Mouse (Mus musculus): ENCODE results near the gene Nudt17. TPM values are rescaled to one million over a fixed set of nuclear protein-coding genes. Genes with fewer than 3 reads are reported as not detected.
A peak's percentile ranks its signal among the peaks of the same experiment; 100 is the strongest.
"Not testable (repeated sequence)": the region's sequence is repeated elsewhere in the genome, so short reads cannot be mapped to it uniquely, and the experiment has no call there.

Gene Nudt17
- polyA plus RNA-seq (2015; fragmentation: Nextera tagmentation; extraction: Ambion mirVana): 14.0 and 19.2 TPM in 2 replicates

- Histone ChIP-seq H3K4me2 (peak within 1 kb of the TSS; percentile 90), H3K9me3 (no peaks in the 10 kb centered on the region), H3K4me1 (replicated peaks) (peaks cover 7% of the 10 kb centered on the region; the same call in 1 of the 2 replicates), H3K4me3 (peak within 1 kb of the TSS; percentile 50), H3K36me3 (peaks cover 62% of the 10 kb centered on the region), H3K27ac (no peak within 1 kb of the TSS), H3K9ac (peak within 1 kb of the TSS; percentile 82), H3K27me3 (peaks cover 12% of the 10 kb centered on the region; the same call in 1 of the 2 replicates)
- 5% methylated on average over 42 of the region's 42 CpGs for WGBS
- peak; percentile 86 for ATAC-seq (ENCODE audit: low FRiP score)
These were observed at the start of gene Nudt17 for GRCm38 (mm10) chr3:96707903-96708683. Gene Nudt17 (minus strand): TSS chr3:96708562.

GRCm38 (mm10) chr3:96757691-96758090 lies 49.3 kb upstream of the Nudt17 start:
- 55% methylated on average over 7 of the region's 7 CpGs for WGBS
- Histone ChIP-seq H3K9me3 (no peaks in the 10 kb centered on the region), H3K4me3 (no peak overlapping the region), H3K9ac (no peak overlapping the region), H3K27me3 (no peaks in the 10 kb centered on the region), H3K27ac (no peak overlapping the region), H3K4me2 (no peak overlapping the region), H3K36me3 (peaks cover 3% of the 10 kb centered on the region; the same call in 1 of the 2 replicates), H3K4me1 (replicated peaks) (no peaks in the 10 kb centered on the region)
- ATAC-seq (ENCODE audit: low FRiP score): no peak

- 98% methylated on average over 1 of the region's 1 CpGs for WGBS
These were observed 47.6 kb upstream of the Nudt17 start for GRCm38 (mm10) chr3:96755935-96756334.

GRCm38 (mm10) chr3:96746829-96747228 lies 38.5 kb upstream of the Nudt17 start:
- no peak overlapping the region for H3K9ac ChIP-seq
- no peak overlapping the region for H3K4me2 ChIP-seq
- no peaks in the 10 kb centered on the region for H3K27me3 ChIP-seq
- 81% methylated on average over 1 of the region's 1 CpGs for WGBS
- no peak overlapping the region for H3K4me3 ChIP-seq
- no peaks in the 10 kb centered on the region for H3K36me3 ChIP-seq
- no peak overlapping the region for H3K27ac ChIP-seq
- H3K4me1 ChIP-seq (replicated peaks): no peaks in the 10 kb centered on the region
- ATAC-seq (ENCODE audit: low FRiP score): no peak
- no peaks in the 10 kb centered on the region for H3K9me3 ChIP-seq

More at GRCm38 (mm10) chr3:96755935-96756334, 47.6 kb upstream of the Nudt17 start:
- Histone ChIP-seq H3K27ac (no peak overlapping the region), H3K4me3 (no peak overlapping the region), H3K4me1 (replicated peaks) (no peaks in the 10 kb centered on the region), H3K9ac (no peak overlapping the region), H3K36me3 (no peaks in the 10 kb centered on the region; the same call in 1 of the 2 replicates), H3K4me2 (no peak overlapping the region), H3K9me3 (no peaks in the 10 kb centered on the region), H3K27me3 (no peaks in the 10 kb centered on the region)
- ATAC-seq (ENCODE audit: low FRiP score): no peak

GRCm38 (mm10) chr3:96744348-96744747 lies 36.0 kb upstream of the Nudt17 start:
- WGBS: 96% methylated on average over 3 of the region's 3 CpGs
- Histone ChIP-seq H3K27ac (no peak overlapping the region), H3K4me1 (replicated peaks) (no peaks in the 10 kb centered on the region), H3K27me3 (no peaks in the 10 kb centered on the region), H3K36me3 (no peaks in the 10 kb centered on the region), H3K9ac (no peak overlapping the region), H3K4me2 (no peak overlapping the region), H3K4me3 (no peak overlapping the region), H3K9me3 (no peaks in the 10 kb centered on the region)
- no peak for ATAC-seq (ENCODE audit: low FRiP score)

GRCm38 (mm10) chr3:96740279-96740678 lies 31.9 kb upstream of the Nudt17 start:
- H3K4me1 ChIP-seq (replicated peaks): not testable (repeated sequence)

GRCm38 (mm10) chr3:96737995-96738394 lies 29.6 kb upstream of the Nudt17 start:
- H3K4me1 ChIP-seq (replicated peaks): 0 out of 2 replicates have a peak, but pooled peaks cover 4% of the 10 kb centered on the region
- no peak for ATAC-seq (ENCODE audit: low FRiP score)
- 91% methylated on average over 1 of the region's 1 CpGs for WGBS
- H3K9me3 ChIP-seq: no peaks in the 10 kb centered on the region
- no peak overlapping the region for H3K4me2 ChIP-seq
- H3K27me3 ChIP-seq: no peaks in the 10 kb centered on the region
- no peak overlapping the region for H3K9ac ChIP-seq
- no peaks in the 10 kb centered on the region for H3K36me3 ChIP-seq
- H3K4me3 ChIP-seq: no peak overlapping the region
- H3K27ac ChIP-seq: no peak overlapping the region

More at GRCm38 (mm10) chr3:96740279-96740678, 31.9 kb upstream of the Nudt17 start:
- not testable (repeated sequence) for ATAC-seq (ENCODE audit: low FRiP score); H3K9me3 ChIP-seq; H3K9ac ChIP-seq; H3K4me3 ChIP-seq; H3K36me3 ChIP-seq; H3K27ac ChIP-seq; H3K27me3 ChIP-seq; H3K4me2 ChIP-seq

GRCm38 (mm10) chr3:96737013-96737740 lies 28.8 kb upstream of the Nudt17 start:
- no peak for ATAC-seq (ENCODE audit: low FRiP score)
- Histone ChIP-seq H3K36me3 (no peaks in the 10 kb centered on the region), H3K27ac (no peak overlapping the region), H3K9me3 (no peaks in the 10 kb centered on the region), H3K4me3 (no peak overlapping the region), H3K9ac (no peak overlapping the region), H3K27me3 (no peaks in the 10 kb centered on the region), H3K4me1 (replicated peaks) (0 out of 2 replicates have a peak, but pooled peaks cover 4% of the 10 kb centered on the region), H3K4me2 (no peak overlapping the region)
- WGBS: 52% methylated on average over 1 of the region's 1 CpGs

GRCm38 (mm10) chr3:96735200-96735599 lies 26.8 kb upstream of the Nudt17 start:
- WGBS: 74% methylated on average over 2 of the region's 2 CpGs
- H3K27me3 ChIP-seq: no peaks in the 10 kb centered on the region

GRCm38 (mm10) chr3:96733984-96734383 lies 25.6 kb upstream of the Nudt17 start:
- WGBS: 97% methylated on average over 1 of the region's 1 CpGs
- no peak overlapping the region for H3K4me2 ChIP-seq
- H3K9ac ChIP-seq: no peak overlapping the region
- peaks cover 27% of the 10 kb centered on the region for H3K4me1 ChIP-seq (replicated peaks)
- no peaks in the 10 kb centered on the region for H3K36me3 ChIP-seq
- no peak overlapping the region for H3K27ac ChIP-seq
- no peaks in the 10 kb centered on the region for H3K27me3 ChIP-seq
- H3K4me3 ChIP-seq: no peak overlapping the region
- ATAC-seq (ENCODE audit: low FRiP score): no peak
- no peaks in the 10 kb centered on the region for H3K9me3 ChIP-seq

More at GRCm38 (mm10) chr3:96735200-96735599, 26.8 kb upstream of the Nudt17 start:
- ATAC-seq (ENCODE audit: low FRiP score): no peak
- Histone ChIP-seq H3K27ac (no peak overlapping the region), H3K9ac (no peak overlapping the region), H3K4me3 (no peak overlapping the region), H3K4me2 (no peak overlapping the region), H3K4me1 (replicated peaks) (peaks cover 18% of the 10 kb centered on the region), H3K36me3 (no peaks in the 10 kb centered on the region), H3K9me3 (no peaks in the 10 kb centered on the region)

- H3K27me3 ChIP-seq: no peaks in the 10 kb centered on the region
- no peaks in the 10 kb centered on the region for H3K36me3 ChIP-seq
- H3K4me2 ChIP-seq: no peak overlapping the region
- H3K9ac ChIP-seq: no peak overlapping the region
- ATAC-seq (ENCODE audit: low FRiP score): no peak
- 75% methylated on average over 5 of the region's 5 CpGs for WGBS
- H3K4me3 ChIP-seq: no peak overlapping the region
- H3K4me1 ChIP-seq (replicated peaks): peaks cover 38% of the 10 kb centered on the region
- H3K9me3 ChIP-seq: no peaks in the 10 kb centered on the region
- no peak overlapping the region for H3K27ac ChIP-seq
These were observed 22.4 kb upstream of the Nudt17 start for GRCm38 (mm10) chr3:96730785-96731184.

GRCm38 (mm10) chr3:96729403-96729784 lies 21.0 kb upstream of the Nudt17 start:
- H3K36me3 ChIP-seq: no peaks in the 10 kb centered on the region; the same call in 1 of the 2 replicates
- H3K27me3 ChIP-seq: no peaks in the 10 kb centered on the region
- H3K27ac ChIP-seq: no peak overlapping the region
- H3K4me2 ChIP-seq: peak overlapping the region; percentile 63
- peak overlapping the region; percentile 92; the same call in 1 of the 2 replicates for H3K4me3 ChIP-seq
- peaks cover 38% of the 10 kb centered on the region for H3K4me1 ChIP-seq (replicated peaks)
- H3K9me3 ChIP-seq: no peaks in the 10 kb centered on the region
- H3K9ac ChIP-seq: no peak overlapping the region
- 75% methylated on average over 3 of the region's 3 CpGs for WGBS
- no peak for ATAC-seq (ENCODE audit: low FRiP score)
